In the genomic region with DNA sequence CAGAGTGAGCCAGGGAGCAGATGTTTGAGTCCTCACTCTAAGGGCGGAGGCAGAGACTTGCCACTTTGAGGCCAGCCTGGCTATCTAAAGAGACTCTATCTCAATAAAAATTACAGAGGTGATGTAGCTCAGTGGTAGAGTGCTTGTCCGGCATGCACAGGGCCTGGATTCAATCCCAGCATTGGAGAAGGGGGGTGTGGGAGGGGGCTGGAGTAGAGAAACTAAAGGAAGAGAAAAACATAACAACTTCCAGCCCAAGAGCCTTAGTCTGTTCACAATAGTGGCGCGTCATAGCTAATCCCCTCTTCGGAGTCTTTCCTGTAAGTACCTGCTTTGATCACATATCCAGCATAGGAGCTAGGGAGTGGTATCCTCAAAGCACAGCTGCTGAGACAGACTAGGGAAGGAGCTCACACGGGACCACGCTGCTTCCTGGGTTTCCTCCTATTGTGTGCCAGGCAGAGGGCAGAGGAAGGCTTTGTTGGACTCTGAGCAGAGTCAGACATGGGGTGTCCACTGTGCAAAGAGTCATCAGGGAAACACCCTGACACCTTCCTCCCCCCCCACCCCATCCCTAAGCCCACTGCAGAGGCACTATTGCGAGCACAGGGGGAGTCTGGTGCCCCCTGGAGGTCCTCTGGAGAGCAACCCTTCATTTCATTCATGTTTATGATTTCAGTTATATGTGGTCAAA, we compare ENCODE assay signal across 7 mouse cellular contexts. TPM values are rescaled to one million over a fixed set of nuclear protein-coding genes. Genes with fewer than 3 reads are reported as not detected.
DNase-seq lines count a peak whose midpoint lies in the region; ATAC-seq lines count a peak whose summit lies in the region.

No protein-coding gene starts in this region.

- H3K27me3 ChIP-seq in midbrain, embryonic 11.5 days (ENCODE audit: control insufficient read depth, insufficient read depth, low read length): no peaks in the 10 kb centered on the region
- no peaks in the 10 kb centered on the region for H3K27me3 ChIP-seq in midbrain, embryonic 10.5 days (ENCODE audit: low read depth, poor library complexity, severe bottlenecking)
- H3K27me3 ChIP-seq in embryonic facial prominence, embryonic 14.5 days (replicated peaks; ENCODE audit: control insufficient read depth, insufficient read depth, low read length): no peaks in the 10 kb centered on the region
- no peaks in the 10 kb centered on the region for H3K27me3 ChIP-seq in intestine, embryonic 16.5 days (replicated peaks; ENCODE audit: control insufficient read depth, insufficient read depth, low read length)
- no peaks in the 10 kb centered on the region for H3K27me3 ChIP-seq in splenic B cell, adult 2 months (ENCODE audit: control insufficient read depth, insufficient read depth, low read length, poor library complexity, severe bottlenecking)

- no peak for DNase-seq in midbrain, embryonic 11.5 days (ENCODE audit: low spot score, missing footprints)
- no peak for DNase-seq in midbrain, embryonic 10.5 days (ENCODE audit: low spot score)
- peak; percentile 62 for DNase-seq in embryonic facial prominence, embryonic 14.5 days (ENCODE audit: low spot score)
- peak; percentile 12 for DNase-seq in splenic B cell, adult 2 months (ENCODE audit: low read depth, low spot score)
- DNase-seq in adrenal gland, postnatal 10 days: no peak
- no peak for DNase-seq in layer of hippocampus, adult 9-10 months (ENCODE audit: low spot score)

- peak; percentile 63 for ATAC-seq in midbrain, embryonic 11.5 days (ENCODE audit: low FRiP score)
- ATAC-seq in embryonic facial prominence, embryonic 14.5 days (ENCODE audit: low read depth): peak; percentile 55
- peak; percentile 61 for ATAC-seq in intestine, embryonic 16.5 days

- H3K27ac ChIP-seq in midbrain, embryonic 11.5 days (ENCODE audit: low read depth, low read length): no peak overlapping the region
- H3K27ac ChIP-seq in midbrain, embryonic 10.5 days (replicated peaks): no peak overlapping the region
- H3K27ac ChIP-seq in embryonic facial prominence, embryonic 14.5 days (replicated peaks; ENCODE audit: low read depth, low read length): 0 out of 2 replicates have a peak overlapping the region, but pooled peaks have one; percentile 44
- no peak overlapping the region for H3K27ac ChIP-seq in intestine, embryonic 16.5 days (ENCODE audit: low read length)

- no peak overlapping the region for H3K4me3 ChIP-seq in midbrain, embryonic 11.5 days (ENCODE audit: low read depth, low read length)
- no peak overlapping the region for H3K4me3 ChIP-seq in midbrain, embryonic 10.5 days
- no peak overlapping the region for H3K4me3 ChIP-seq in embryonic facial prominence, embryonic 14.5 days (ENCODE audit: low read depth, low read length)
- H3K4me3 ChIP-seq in intestine, embryonic 16.5 days (ENCODE audit: low read length): no peak overlapping the region

- H3K4me1 ChIP-seq in midbrain, embryonic 11.5 days (ENCODE audit: control insufficient read depth, insufficient read depth, low read length): no peaks in the 10 kb centered on the region
- 0 out of 2 replicates have a peak, but pooled peaks cover 9% of the 10 kb centered on the region for H3K4me1 ChIP-seq in midbrain, embryonic 10.5 days
- H3K4me1 ChIP-seq in embryonic facial prominence, embryonic 14.5 days (ENCODE audit: control insufficient read depth, insufficient read depth, low read length): no peaks in the 10 kb centered on the region
- H3K4me1 ChIP-seq in intestine, embryonic 16.5 days (ENCODE audit: control insufficient read depth, insufficient read depth, low read length): no peaks in the 10 kb centered on the region

- H3K9me3 ChIP-seq in midbrain, embryonic 11.5 days (ENCODE audit: control insufficient read depth, low read length): no peaks in the 10 kb centered on the region
- no peaks in the 10 kb centered on the region for H3K9me3 ChIP-seq in midbrain, embryonic 10.5 days (replicated peaks)
- no peaks in the 10 kb centered on the region for H3K9me3 ChIP-seq in embryonic facial prominence, embryonic 14.5 days (ENCODE audit: control insufficient read depth, low read length)
- no peaks in the 10 kb centered on the region for H3K9me3 ChIP-seq in intestine, embryonic 16.5 days (ENCODE audit: control insufficient read depth, low read length)

- 64% methylated on average over 8 of the region's 8 CpGs for WGBS in midbrain, embryonic 11.5 days
- WGBS in midbrain, embryonic 10.5 days: 78% methylated on average over 8 of the region's 8 CpGs
- WGBS in embryonic facial prominence, embryonic 14.5 days: 65% methylated on average over 8 of the region's 8 CpGs
- WGBS in intestine, embryonic 16.5 days: 75% methylated on average over 8 of the region's 8 CpGs

- H3K36me3 ChIP-seq in midbrain, embryonic 11.5 days (ENCODE audit: control insufficient read depth, insufficient read depth, low read length): peaks cover 54% of the 10 kb centered on the region
- peaks cover 98% of the 10 kb centered on the region for H3K36me3 ChIP-seq in midbrain, embryonic 10.5 days
- peaks cover 69% of the 10 kb centered on the region for H3K36me3 ChIP-seq in embryonic facial prominence, embryonic 14.5 days (ENCODE audit: control insufficient read depth, insufficient read depth, low read length)
- H3K36me3 ChIP-seq in intestine, embryonic 16.5 days (ENCODE audit: control insufficient read depth, insufficient read depth, low read length): peaks cover 24% of the 10 kb centered on the region
- no peaks in the 10 kb centered on the region for H3K36me3 ChIP-seq in splenic B cell, adult 2 months (ENCODE audit: control insufficient read depth, insufficient read depth, low read length, poor library complexity, severe bottlenecking)

- H3K4me2 ChIP-seq in midbrain, embryonic 11.5 days: no peak overlapping the region
- H3K4me2 ChIP-seq in embryonic facial prominence, embryonic 14.5 days (ENCODE audit: low read depth, low read length): no peak overlapping the region
- H3K4me2 ChIP-seq in intestine, embryonic 16.5 days (ENCODE audit: low read depth, low read length): no peak overlapping the region

- no peak overlapping the region for H3K9ac ChIP-seq in midbrain, embryonic 11.5 days (ENCODE audit: low read length)
- no peak overlapping the region for H3K9ac ChIP-seq in embryonic facial prominence, embryonic 14.5 days (ENCODE audit: low read depth, low read length)
- H3K9ac ChIP-seq in intestine, embryonic 16.5 days (ENCODE audit: low read depth, low read length): no peak overlapping the region

RNA-seq across cellular contexts. Expression of a gene that starts 51.2 kb away (rescaled TPM):
- polyA plus RNA-seq in midbrain, embryonic 11.5 days (2014; fragmentation: Nextera tagmentation; extraction: Ambion mirVana): 4.2 TPM in 2 replicates
- 1.8 and 1.9 TPM in 2 replicates for polyA plus RNA-seq in midbrain, embryonic 10.5 days (2016; fragmentation: Nextera tagmentation; extraction: Ambion mirVana)
- polyA plus RNA-seq in embryonic facial prominence, embryonic 14.5 days (2014; fragmentation: Nextera tagmentation; extraction: Ambion mirVana): 9.8 and 16.5 TPM in 2 replicates
- polyA plus RNA-seq in intestine, embryonic 16.5 days (2015; fragmentation: Nextera tagmentation; extraction: Ambion mirVana): 13.4 and 16.0 TPM in 2 replicates
- total RNA-seq in adrenal gland, postnatal 10 days (2021): 10 to 100 TPM; 26.1 to 38.4 TPM

Comparison
In these comparisons a context has a peak if more than half of its experiments do, and no peak if none do; other contexts are left out.
1. DNase-seq: peak in embryonic facial prominence, embryonic 14.5 days (single experiment) and splenic B cell, adult 2 months (single experiment); none in midbrain, embryonic 11.5 days (single experiment), midbrain, embryonic 10.5 days (single experiment), adrenal gland, postnatal 10 days (single experiment) and layer of hippocampus, adult 9-10 months (single experiment).
2. Peak in every context shown above with its lines, with median percentiles within 50 percentile points of each other: ATAC-seq.